Mouse (Mus musculus) inflammation-experienced regulatory T-cells, adult 6 months (primary cell): ENCODE measurements around the gene Ryr2. TPM values are rescaled to one million over a fixed set of nuclear protein-coding genes. Genes with fewer than 3 reads are reported as not detected.

Experiments used
- ATAC-seq: one replicate; pipeline ENCODE4 v1.8.0; 2017
- polyA plus RNA-seq, 3 experiments: library from polyadenylated mRNA; unstranded; fragments of 100-300 nt; shearing (Covaris generic); gene quantifications; one replicate each; pipeline ENCODE4 v1.2.1; 2017

The Ryr2 gene
- polyA plus RNA-seq, 3 experiments from 2014 or later, result not detected

GRCm38 (mm10) chr13:12093146-12093545 lies 13.6 kb downstream of the Ryr2 start:
- ATAC-seq, result no peak

- no peak for ATAC-seq
These were observed 14.2 kb downstream of the Ryr2 start for GRCm38 (mm10) chr13:12092379-12093107.

GRCm38 (mm10) chr13:12084112-12084475 lies 22.7 kb downstream of the Ryr2 start:
- ATAC-seq, result no peak

GRCm38 (mm10) chr13:12083443-12084111 lies 23.2 kb downstream of the Ryr2 start:
- ATAC-seq, result no peak

GRCm38 (mm10) chr13:12080590-12080989 lies 26.2 kb downstream of the Ryr2 start:
- no peak for ATAC-seq

GRCm38 (mm10) chr13:12079536-12079935 lies 27.2 kb downstream of the Ryr2 start:
- no peak for ATAC-seq

- no peak for ATAC-seq
These were observed 31.8 kb downstream of the Ryr2 start for GRCm38 (mm10) chr13:12074897-12075296.

GRCm38 (mm10) chr13:12072571-12072970 lies 34.2 kb downstream of the Ryr2 start:
- ATAC-seq, result no peak

GRCm38 (mm10) chr13:12072112-12072511 lies 34.6 kb downstream of the Ryr2 start:
- no peak for ATAC-seq

- no peak for ATAC-seq
These were observed 36.3 kb downstream of the Ryr2 start for GRCm38 (mm10) chr13:12070157-12071129.

GRCm38 (mm10) chr13:12064576-12064975 lies 42.2 kb downstream of the Ryr2 start:
- ATAC-seq, result no peak

GRCm38 (mm10) chr13:12063561-12063960 lies 43.2 kb downstream of the Ryr2 start:
- no peak for ATAC-seq

GRCm38 (mm10) chr13:12057357-12057771 lies 49.4 kb downstream of the Ryr2 start:
- ATAC-seq, result no peak

- ATAC-seq, result no peak
These were observed 50.8 kb downstream of the Ryr2 start for GRCm38 (mm10) chr13:12055913-12056312.

- no peak for ATAC-seq
These were observed 52.8 kb downstream of the Ryr2 start for GRCm38 (mm10) chr13:12053910-12054309.

- no peak for ATAC-seq
These were observed 55.9 kb downstream of the Ryr2 start for GRCm38 (mm10) chr13:12050809-12051208.

- no peak for ATAC-seq
These were observed 59.7 kb downstream of the Ryr2 start for GRCm38 (mm10) chr13:12047059-12047458.

- ATAC-seq, result no peak
These were observed 62.0 kb downstream of the Ryr2 start for GRCm38 (mm10) chr13:12044751-12045150.

GRCm38 (mm10) chr13:12042891-12043491 lies 63.8 kb downstream of the Ryr2 start:
- ATAC-seq, result no peak

GRCm38 (mm10) chr13:12039967-12040366 lies 66.8 kb downstream of the Ryr2 start:
- no peak for ATAC-seq

GRCm38 (mm10) chr13:12038676-12039075 lies 68.1 kb downstream of the Ryr2 start:
- no peak for ATAC-seq

- no peak for ATAC-seq
These were observed 69.5 kb downstream of the Ryr2 start for GRCm38 (mm10) chr13:12037241-12037640.

- no peak for ATAC-seq
These were observed 69.9 kb downstream of the Ryr2 start for GRCm38 (mm10) chr13:12036834-12037233.
